14 mouse cellular contexts compared by ENCODE assay signal in genomic region chr9:63614018-63614985, GRCm38 (mm10). TPM values are rescaled to one million over a fixed set of nuclear protein-coding genes. Genes with fewer than 3 reads are reported as not detected.
DNase-seq lines count a peak whose midpoint lies in the region; ATAC-seq and TF ChIP-seq lines count a peak whose summit lies in the region.
"Had no signal": no experiment of that assay in that cellular context is flagged by ENCODE, and none has a peak within 500 bp of the region (broad histone marks: within the 10 kb centered on the region; RNA-seq: fewer than 3 reads in every experiment).

No protein-coding gene starts in this region.

- H3K4me2 ChIP-seq in embryonic facial prominence, embryonic 13.5 days: peak overlapping the region; percentile 2; the same call in 1 of the 2 replicates
- peak overlapping the region; percentile 30 for H3K4me2 ChIP-seq in intestine, postnatal 0 days (replicated peaks; ENCODE audit: low read depth)
- no peak overlapping the region for H3K4me2 ChIP-seq in forebrain, embryonic 13.5 days

- H3K9ac ChIP-seq in embryonic facial prominence, embryonic 13.5 days: no peak overlapping the region
- no peak overlapping the region for H3K9ac ChIP-seq in intestine, postnatal 0 days (ENCODE audit: low read depth, low read length)
- H3K9ac ChIP-seq in forebrain, embryonic 13.5 days: no peak overlapping the region
- H3K9ac ChIP-seq: forebrain, embryonic 12.5 days; heart, embryonic 12.5 days had no signal

- no peak for ATAC-seq in embryonic facial prominence, embryonic 13.5 days (ENCODE audit: insufficient number of reproducible peaks, insufficient read depth, low FRiP score, low TSS enrichment, low read depth)
- peak; percentile 63 for ATAC-seq in intestine, postnatal 0 days
- ATAC-seq in monocyte, adult 5-6 weeks (replicated peaks; ENCODE audit: insufficient number of reproducible peaks, low FRiP score, low TSS enrichment, poor library complexity, severe bottlenecking): peak; percentile 59
- ATAC-seq in forebrain, embryonic 13.5 days: no peak

- peaks cover 52% of the 10 kb centered on the region for H3K4me1 ChIP-seq in embryonic facial prominence, embryonic 13.5 days
- peaks cover 3% of the 10 kb centered on the region; the same call in 1 of the 2 replicates for H3K4me1 ChIP-seq in intestine, postnatal 0 days (replicated peaks; ENCODE audit: control insufficient read depth, insufficient read depth, low read length)
- H3K4me1 ChIP-seq in forebrain, embryonic 13.5 days: peaks cover 23% of the 10 kb centered on the region

- WGBS in embryonic facial prominence, embryonic 13.5 days: 47% methylated on average over 11 of the region's 11 CpGs
- 55% methylated on average over 11 of the region's 11 CpGs for WGBS in intestine, postnatal 0 days
- 75% methylated on average over 11 of the region's 11 CpGs for WGBS in forebrain, embryonic 13.5 days

- no peak for TF ChIP-seq CTCF in intestine, postnatal 0 days (IDR thresholded peaks at IDR 0.05; ENCODE audit: low read depth)

- no peaks in the 10 kb centered on the region for H3K9me3 ChIP-seq in embryonic facial prominence, embryonic 13.5 days
- no peaks in the 10 kb centered on the region for H3K9me3 ChIP-seq in intestine, postnatal 0 days (ENCODE audit: control insufficient read depth)
- H3K9me3 ChIP-seq in forebrain, embryonic 13.5 days (replicated peaks): no peaks in the 10 kb centered on the region
- H3K9me3 ChIP-seq: forebrain, embryonic 12.5 days; heart, embryonic 12.5 days; midbrain, embryonic 10.5 days had no signal

- H3K36me3 ChIP-seq in embryonic facial prominence, embryonic 13.5 days: peaks cover 25% of the 10 kb centered on the region
- peaks cover 17% of the 10 kb centered on the region; the same call in 1 of the 2 replicates for H3K36me3 ChIP-seq in intestine, postnatal 0 days (ENCODE audit: control insufficient read depth, insufficient read depth)
- H3K36me3 ChIP-seq in forebrain, embryonic 13.5 days (ENCODE audit: poor library complexity, severe bottlenecking): peaks cover 29% of the 10 kb centered on the region

- peak overlapping the region; percentile 55 for H3K27ac ChIP-seq in embryonic facial prominence, embryonic 13.5 days
- peak overlapping the region; percentile 46 for H3K27ac ChIP-seq in intestine, postnatal 0 days (ENCODE audit: low read depth, low read length)
- no peak overlapping the region for H3K27ac ChIP-seq in forebrain, embryonic 13.5 days
- H3K27ac ChIP-seq: forebrain, embryonic 12.5 days; midbrain, embryonic 10.5 days had no signal

- no peaks in the 10 kb centered on the region for H3K27me3 ChIP-seq in embryonic facial prominence, embryonic 13.5 days
- H3K27me3 ChIP-seq in intestine, postnatal 0 days (replicated peaks; ENCODE audit: control insufficient read depth, insufficient read depth, low read length): no peaks in the 10 kb centered on the region
- H3K27me3 ChIP-seq in forebrain, embryonic 13.5 days: no peaks in the 10 kb centered on the region
- H3K27me3 ChIP-seq: heart, embryonic 12.5 days had no signal

- H3K4me3 ChIP-seq in embryonic facial prominence, embryonic 13.5 days: no peak overlapping the region
- no peak overlapping the region for H3K4me3 ChIP-seq in intestine, postnatal 0 days (ENCODE audit: low read depth, low read length)
- no peak overlapping the region for H3K4me3 ChIP-seq in forebrain, embryonic 13.5 days
- H3K4me3 ChIP-seq: forebrain, embryonic 12.5 days; heart, embryonic 12.5 days; midbrain, embryonic 10.5 days had no signal

- peak; percentile 43 for DNase-seq in lung, postnatal 36 days
- DNase-seq in lung, postnatal 10 days: no peak
- no peak for DNase-seq in adrenal gland, adult 8-10 months
- no peak for DNase-seq in frontal cortex, adult 2 months (ENCODE audit: extremely low spot score in 1 of 2, low spot score in 1 of 2)
- DNase-seq: adrenal gland, postnatal 10 days; cerebellum, adult 11-12 months had no signal

RNA-seq across cellular contexts. Expression of gene Aagab, which starts 11.8 kb away (rescaled TPM):
- polyA plus RNA-seq in embryonic facial prominence, embryonic 13.5 days (2015; fragmentation: Nextera tagmentation; extraction: Ambion mirVana): 28.0 and 28.9 TPM in 2 replicates
- polyA plus RNA-seq in intestine, postnatal 0 days (2015; fragmentation: Nextera tagmentation; extraction: Ambion mirVana): 26.1 and 26.5 TPM in 2 replicates
- total RNA-seq in monocyte, adult 5-6 weeks (2017): 37.0 to 57.3 TPM (median 48.3 TPM) in 3 replicates
- 47.1 and 51.2 TPM in 2 replicates for polyA plus RNA-seq in forebrain, embryonic 13.5 days (2015; fragmentation: Nextera tagmentation; extraction: Ambion mirVana)
- 10 to 100 TPM; 32.4 to 41.5 (median 36.8) TPM for total RNA-seq in adrenal gland, adult 8-10 months (2022)
- 28.7 and 29.9 TPM in 2 replicates for polyA plus RNA-seq in frontal cortex, adult 2 months (2012; rRNA removed)

RNA-seq across cellular contexts. Expression of gene Iqch, which starts 12.0 kb away (rescaled TPM):
- polyA plus RNA-seq in embryonic facial prominence, embryonic 13.5 days (2015; fragmentation: Nextera tagmentation; extraction: Ambion mirVana): 0.10 TPM in 1 of 2 replicates, not detected in the other
- 0.04 TPM in 1 of 2 replicates, not detected in the other for polyA plus RNA-seq in intestine, postnatal 0 days (2015; fragmentation: Nextera tagmentation; extraction: Ambion mirVana)
- total RNA-seq in monocyte, adult 5-6 weeks (2017): not detected in 3 replicates
- 0.06 and 0.18 TPM in 2 replicates for polyA plus RNA-seq in forebrain, embryonic 13.5 days (2015; fragmentation: Nextera tagmentation; extraction: Ambion mirVana)
- under 1 TPM; 0.07 to 0.12 (median 0.10) TPM for total RNA-seq in adrenal gland, adult 8-10 months (2022)
- polyA plus RNA-seq in frontal cortex, adult 2 months (2012; rRNA removed): 0.04 TPM in 1 of 2 replicates, not detected in the other
- total RNA-seq: gastrocnemius, adult 8-10 months had no signal
- polyA plus RNA-seq: forebrain, embryonic 12.5 days had no signal

Comparison
In these comparisons a context has a peak if more than half of its experiments do, and no peak if none do; other contexts are left out.
1. ATAC-seq: peak in intestine, postnatal 0 days (single experiment) and monocyte, adult 5-6 weeks (single experiment); none in embryonic facial prominence, embryonic 13.5 days (single experiment) and forebrain, embryonic 13.5 days (single experiment).